Mouse (Mus musculus): ENCODE measurements at regions not wholly inside any gene's neighbourhood (a gene's known extent, or its start where the extent isn't known, plus 50 kb on each side); places are given as distances from the start of the nearest gene placed in this dataset.

DNA sequence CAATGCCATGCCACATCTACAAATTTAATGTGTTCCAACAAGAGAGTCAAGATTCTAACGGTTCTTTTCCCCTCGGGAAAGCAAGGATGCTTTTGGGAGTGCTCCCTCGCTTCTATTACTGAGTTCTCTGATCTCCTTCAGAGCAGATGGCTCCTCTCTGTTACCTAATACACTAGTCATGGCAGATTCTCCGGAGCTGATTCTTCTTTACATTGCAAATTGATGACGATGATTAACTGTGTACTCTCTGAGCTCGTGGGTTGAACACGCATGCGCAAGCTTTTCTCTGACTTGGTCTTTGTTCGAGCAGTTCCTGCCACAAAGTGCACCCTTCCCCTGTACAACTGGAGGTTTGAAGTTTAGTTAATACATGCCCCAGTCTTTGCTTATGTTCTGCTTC, 471.5 kb upstream of the Tenm4 start:
- 55% methylated on average over 9 of the region's 9 CpGs for WGBS
- Histone ChIP-seq H3K36me3 (no peaks in the 10 kb centered on the region), H3K4me1 (replicated peaks) (peaks cover 8% of the 10 kb centered on the region; the same call in 1 of the 2 replicates), H3K4me3 (no peak overlapping the region), H3K9me3 (no peaks in the 10 kb centered on the region), H3K4me2 (no peak overlapping the region), H3K27ac (no peak overlapping the region), H3K27me3 (no peaks in the 10 kb centered on the region), H3K9ac (no peak overlapping the region)
- ATAC-seq (ENCODE audit: low FRiP score) = no peak

GRCm38 (mm10) chr7:95710088-95710487, 461.0 kb upstream of the Tenm4 start:
- Histone ChIP-seq H3K9ac (no peak overlapping the region), H3K36me3 (no peaks in the 10 kb centered on the region), H3K4me2 (no peak overlapping the region), H3K9me3 (no peaks in the 10 kb centered on the region), H3K4me1 (replicated peaks) (no peaks in the 10 kb centered on the region), H3K27ac (no peak overlapping the region), H3K4me3 (no peak overlapping the region), H3K27me3 (no peaks in the 10 kb centered on the region)
- WGBS = 84% methylated on average over 7 of the region's 7 CpGs
- no peak for ATAC-seq (ENCODE audit: low FRiP score)

DNA sequence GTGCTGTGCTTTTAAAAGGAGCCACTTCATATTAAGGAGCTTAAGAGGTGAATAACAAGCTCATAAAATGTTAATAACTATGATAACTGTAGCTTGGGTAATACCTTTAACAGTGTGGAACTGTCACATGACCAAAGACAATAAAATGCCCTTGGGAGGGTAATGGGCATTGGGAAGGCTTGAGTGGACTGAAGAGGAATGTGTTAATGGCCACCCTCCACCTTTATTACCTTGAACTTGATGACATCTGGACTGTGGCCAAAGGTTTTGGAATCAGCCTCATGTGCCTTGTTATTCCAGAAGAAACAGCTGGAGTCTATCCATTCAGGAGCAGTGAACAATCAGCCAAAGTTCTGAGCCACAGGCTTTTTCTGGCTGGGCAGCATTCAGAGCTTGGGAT, 451.0 kb upstream of the Tenm4 start:
- Histone ChIP-seq H3K4me1 (replicated peaks) (no peaks in the 10 kb centered on the region), H3K4me3 (no peak overlapping the region), H3K36me3 (no peaks in the 10 kb centered on the region), H3K27me3 (no peaks in the 10 kb centered on the region), H3K9ac (no peak overlapping the region), H3K9me3 (no peaks in the 10 kb centered on the region), H3K27ac (no peak overlapping the region), H3K4me2 (no peak overlapping the region)
- ATAC-seq (ENCODE audit: low FRiP score) = no peak

GRCm38 (mm10) chr7:95725716-95726487, 445.1 kb upstream of the Tenm4 start:
- ATAC-seq (ENCODE audit: low FRiP score) = no peak
- H3K27me3 ChIP-seq = no peaks in the 10 kb centered on the region
- no peaks in the 10 kb centered on the region for H3K9me3 ChIP-seq
- 69% methylated on average over 2 of the region's 2 CpGs for WGBS
- H3K36me3 ChIP-seq = no peaks in the 10 kb centered on the region
- H3K9ac ChIP-seq = no peak overlapping the region
- no peak overlapping the region for H3K27ac ChIP-seq
- no peak overlapping the region for H3K4me2 ChIP-seq
- H3K4me1 ChIP-seq (replicated peaks) = no peaks in the 10 kb centered on the region
- H3K4me3 ChIP-seq = no peak overlapping the region

GRCm38 (mm10) chr7:95733807-95734206, 437.2 kb upstream of the Tenm4 start:
- H3K36me3 ChIP-seq = no peaks in the 10 kb centered on the region
- no peaks in the 10 kb centered on the region for H3K9me3 ChIP-seq
- H3K4me3 ChIP-seq = no peak overlapping the region
- no peaks in the 10 kb centered on the region for H3K4me1 ChIP-seq (replicated peaks)
- H3K27ac ChIP-seq = no peak overlapping the region
- no peaks in the 10 kb centered on the region for H3K27me3 ChIP-seq
- no peak overlapping the region for H3K4me2 ChIP-seq
- 86% methylated on average over 1 of the region's 1 CpGs for WGBS
- ATAC-seq (ENCODE audit: low FRiP score) = no peak
- no peak overlapping the region for H3K9ac ChIP-seq

GRCm38 (mm10) chr7:95734587-95734986, 436.5 kb upstream of the Tenm4 start:
- H3K36me3 ChIP-seq = no peaks in the 10 kb centered on the region
- no peak overlapping the region for H3K4me3 ChIP-seq
- ATAC-seq (ENCODE audit: low FRiP score) = no peak; the same call in 1 of the 2 replicates
- no peak overlapping the region for H3K4me2 ChIP-seq
- 52% methylated on average over 5 of the region's 5 CpGs for WGBS
- no peak overlapping the region for H3K27ac ChIP-seq
- H3K27me3 ChIP-seq = no peaks in the 10 kb centered on the region
- H3K9me3 ChIP-seq = no peaks in the 10 kb centered on the region
- H3K4me1 ChIP-seq (replicated peaks) = no peaks in the 10 kb centered on the region
- H3K9ac ChIP-seq = no peak overlapping the region

GRCm38 (mm10) chr7:95736716-95737115, 434.3 kb upstream of the Tenm4 start:
- H3K36me3 ChIP-seq = no peaks in the 10 kb centered on the region
- no peak overlapping the region for H3K27ac ChIP-seq
- H3K4me1 ChIP-seq (replicated peaks) = no peaks in the 10 kb centered on the region
- H3K27me3 ChIP-seq = no peaks in the 10 kb centered on the region
- no peak overlapping the region for H3K4me2 ChIP-seq
- no peak overlapping the region for H3K4me3 ChIP-seq
- no peaks in the 10 kb centered on the region for H3K9me3 ChIP-seq
- no peak overlapping the region for H3K9ac ChIP-seq
- ATAC-seq (ENCODE audit: low FRiP score) = no peak

GRCm38 (mm10) chr7:95738725-95739245, 432.3 kb upstream of the Tenm4 start:
- Histone ChIP-seq H3K4me2 (no peak overlapping the region), H3K4me1 (replicated peaks) (no peaks in the 10 kb centered on the region), H3K36me3 (no peaks in the 10 kb centered on the region), H3K27ac (no peak overlapping the region), H3K4me3 (no peak overlapping the region), H3K9ac (no peak overlapping the region), H3K27me3 (no peaks in the 10 kb centered on the region), H3K9me3 (no peaks in the 10 kb centered on the region)
- no peak for ATAC-seq (ENCODE audit: low FRiP score)
- 76% methylated on average over 2 of the region's 2 CpGs for WGBS

GRCm38 (mm10) chr7:95739779-95740178, 431.3 kb upstream of the Tenm4 start:
- H3K4me1 ChIP-seq (replicated peaks) = no peaks in the 10 kb centered on the region
- no peaks in the 10 kb centered on the region for H3K9me3 ChIP-seq
- ATAC-seq (ENCODE audit: low FRiP score) = no peak
- H3K4me3 ChIP-seq = no peak overlapping the region
- 88% methylated on average over 5 of the region's 5 CpGs for WGBS
- H3K4me2 ChIP-seq = no peak overlapping the region
- H3K36me3 ChIP-seq = no peaks in the 10 kb centered on the region
- no peaks in the 10 kb centered on the region for H3K27me3 ChIP-seq
- H3K27ac ChIP-seq = no peak overlapping the region
- H3K9ac ChIP-seq = no peak overlapping the region

DNA sequence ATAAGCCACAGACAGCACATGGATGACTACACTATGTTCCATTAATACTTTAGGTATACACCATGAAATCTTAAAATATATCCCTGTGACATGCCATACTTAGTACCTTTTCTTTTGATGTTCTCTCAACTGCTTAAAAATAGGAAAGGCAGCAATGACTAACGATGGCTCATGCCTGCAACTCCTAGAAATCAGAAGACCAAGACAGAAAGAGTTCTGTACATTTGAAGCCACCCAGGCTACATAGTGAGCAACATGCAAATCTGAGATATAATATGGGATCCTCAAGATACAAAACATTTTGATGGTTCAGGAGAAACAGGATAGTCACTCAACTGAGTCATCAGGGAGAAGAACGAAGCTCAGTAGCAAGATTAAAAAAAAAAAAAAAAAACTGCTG, 412.7 kb upstream of the Tenm4 start:
- Histone ChIP-seq H3K27me3 (no peaks in the 10 kb centered on the region), H3K9me3 (no peaks in the 10 kb centered on the region), H3K4me2 (no peak overlapping the region), H3K4me3 (no peak overlapping the region), H3K9ac (no peak overlapping the region), H3K4me1 (replicated peaks) (peaks cover 6% of the 10 kb centered on the region; the same call in 1 of the 2 replicates), H3K36me3 (no peaks in the 10 kb centered on the region), H3K27ac (no peak overlapping the region)
- WGBS = 74% methylated on average over 2 of the region's 2 CpGs
- ATAC-seq (ENCODE audit: low FRiP score) = no peak

DNA sequence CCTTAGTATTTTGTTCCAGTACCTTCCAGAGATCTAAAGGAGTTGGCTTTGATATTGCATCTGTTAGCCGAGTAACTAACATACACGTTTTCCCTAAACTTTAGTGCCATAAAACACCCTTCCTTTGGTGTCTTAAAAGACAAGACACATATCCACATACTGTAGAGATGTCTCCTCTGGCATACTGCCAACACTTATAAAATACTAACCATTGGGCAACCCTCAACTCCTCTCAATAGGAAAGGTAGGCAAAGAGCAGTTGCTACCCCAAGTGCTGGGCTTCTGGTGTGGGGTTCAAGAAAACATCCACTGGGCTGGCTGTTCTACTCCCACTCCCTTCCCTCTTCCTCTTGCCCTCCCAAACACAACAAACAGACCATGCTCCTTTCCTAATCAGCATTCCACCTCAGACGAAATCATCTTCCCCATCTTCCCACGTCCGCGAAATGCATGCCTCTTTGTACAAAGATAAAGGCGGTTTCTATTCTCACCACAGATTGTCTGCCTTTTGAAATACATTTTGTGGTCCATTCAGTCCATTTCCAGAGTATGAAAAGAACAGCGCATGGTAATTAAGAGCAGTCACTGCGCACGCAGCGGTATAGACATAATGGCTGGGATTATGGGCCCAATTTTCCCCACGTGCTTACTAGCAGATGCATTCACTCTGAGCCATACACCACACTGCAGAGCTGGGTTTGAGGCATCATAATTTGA, 409.9 kb upstream of the Tenm4 start:
- no peak for ATAC-seq (ENCODE audit: low FRiP score)
- Histone ChIP-seq H3K27me3 (no peaks in the 10 kb centered on the region), H3K4me1 (replicated peaks) (peaks cover 6% of the 10 kb centered on the region; the same call in 1 of the 2 replicates), H3K9ac (no peak overlapping the region), H3K27ac (no peak overlapping the region), H3K36me3 (no peaks in the 10 kb centered on the region), H3K4me2 (no peak overlapping the region), H3K4me3 (no peak overlapping the region), H3K9me3 (no peaks in the 10 kb centered on the region)
- WGBS = 46% methylated on average over 12 of the region's 12 CpGs

DNA sequence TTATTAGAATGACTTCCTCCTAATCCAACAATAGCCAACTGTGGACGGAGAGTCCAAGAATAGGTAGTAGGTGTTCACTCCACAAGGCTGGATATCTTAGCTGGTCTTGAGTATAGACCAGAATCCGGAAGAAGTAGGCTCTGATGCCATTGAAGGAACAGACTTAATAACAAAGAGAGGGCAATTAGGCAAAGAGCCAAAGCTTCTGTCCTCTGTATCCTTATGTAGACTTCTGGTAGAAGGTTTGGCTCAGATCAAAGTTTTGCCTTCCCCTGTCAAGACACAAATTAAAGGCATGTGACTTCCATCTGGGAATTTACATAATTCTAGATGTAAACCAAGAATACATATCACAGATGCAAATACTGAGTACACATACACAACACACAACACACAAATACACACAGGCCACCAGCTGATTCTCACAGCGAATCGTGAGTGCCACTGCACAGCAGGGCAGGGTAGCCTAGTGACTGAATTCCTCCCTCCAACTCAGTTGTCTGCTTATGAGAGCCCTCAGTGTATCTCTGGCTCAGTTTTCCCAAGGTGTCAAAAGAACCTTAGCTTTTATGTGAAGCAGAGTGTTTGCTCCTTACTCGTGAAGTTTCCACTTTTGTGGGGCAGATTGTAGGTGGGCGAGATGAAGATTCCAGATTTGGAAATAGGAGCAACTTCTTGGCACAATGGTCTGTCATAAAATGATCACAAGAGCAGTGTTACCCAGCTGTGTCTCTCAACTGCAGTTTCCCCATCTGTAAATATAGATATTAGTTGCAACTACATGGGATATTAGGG, 404.5 kb upstream of the Tenm4 start:
- Histone ChIP-seq H3K27me3 (no peaks in the 10 kb centered on the region), H3K4me2 (no peak overlapping the region), H3K36me3 (no peaks in the 10 kb centered on the region), H3K4me1 (replicated peaks) (0 out of 2 replicates have a peak, but pooled peaks cover under 1% of the 10 kb centered on the region), H3K27ac (no peak overlapping the region), H3K9ac (no peak overlapping the region), H3K9me3 (no peaks in the 10 kb centered on the region), H3K4me3 (no peak overlapping the region)
- 91% methylated on average over 6 of the region's 6 CpGs for WGBS
- no peak for ATAC-seq (ENCODE audit: low FRiP score)
